Mouse (Mus musculus) layer of hippocampus, adult 9-11 months (tissue): Measurements from ENCODE around the gene Smarcd3.

Source experiments
- DNase-seq: peaks from one replicate; pipeline ENCODE4 v3.0.0; 2022

The Smarcd3 gene

GRCm38 (mm10) chr5:24620116-24620515 is 4.1 kb downstream of the Smarcd3 start:
- DNase-seq = no peak

GRCm38 (mm10) chr5:24618921-24619320 is 5.3 kb downstream of the Smarcd3 start:
- DNase-seq = no peak

- DNase-seq = no peak
These were observed 9.1 kb downstream of the Smarcd3 start for GRCm38 (mm10) chr5:24615097-24615496.

DNA sequence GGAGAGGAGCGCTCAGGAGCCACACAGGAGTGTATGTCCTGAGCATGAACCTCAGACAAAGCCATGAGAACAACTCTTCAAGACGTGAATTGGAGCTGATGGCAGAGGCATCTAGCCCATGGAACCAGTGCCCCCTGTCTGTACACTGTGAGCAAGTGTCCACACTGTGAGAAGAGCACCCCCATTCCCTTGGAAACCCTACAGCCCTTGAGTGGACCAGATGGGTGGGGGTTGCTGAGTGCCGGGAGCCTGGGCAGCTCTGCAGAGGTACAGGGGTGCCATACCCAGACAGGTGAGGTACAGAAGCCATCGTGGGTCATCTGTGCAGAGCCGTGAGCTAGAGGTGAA is 11.9 kb downstream of the Smarcd3 start:
- DNase-seq = no peak

GRCm38 (mm10) chr5:24611366-24612301 is 12.6 kb downstream of the Smarcd3 start:
- no peak for DNase-seq

GRCm38 (mm10) chr5:24609388-24609787 is 14.8 kb downstream of the Smarcd3 start:
- DNase-seq = no peak

DNA sequence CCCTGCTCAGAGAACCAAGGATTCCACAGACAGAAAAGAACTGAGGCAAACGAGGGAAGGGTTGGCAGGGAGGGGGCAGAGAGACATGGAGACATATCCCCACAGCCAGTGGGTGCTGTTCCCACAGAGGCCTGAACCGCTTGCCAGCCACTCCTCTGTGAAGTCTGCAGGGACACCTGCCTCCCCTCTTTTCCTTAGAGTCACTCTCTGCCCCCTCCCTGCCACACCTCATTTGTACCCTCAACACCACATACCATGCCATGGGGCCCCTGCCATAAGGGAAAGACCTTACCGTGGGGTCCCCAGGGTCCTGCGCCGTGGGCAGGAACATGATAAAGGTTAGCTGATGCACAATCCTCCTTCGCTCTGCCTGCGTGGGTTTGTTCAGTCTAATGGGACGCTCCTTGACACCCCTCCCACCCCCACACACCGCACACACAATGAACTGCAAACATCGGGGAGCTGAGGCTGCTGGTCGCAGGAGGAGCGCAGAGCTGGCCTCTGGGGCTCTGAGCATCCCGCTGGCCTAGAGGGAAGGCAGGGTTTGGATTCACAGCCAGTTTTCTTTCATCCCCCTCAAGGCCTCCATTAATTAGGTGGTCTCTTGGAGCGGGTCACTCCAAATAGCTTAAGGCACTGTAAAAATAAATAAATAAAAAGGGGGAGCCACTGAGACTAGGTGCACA is 18.1 kb downstream of the Smarcd3 start:
- DNase-seq = no peak

GRCm38 (mm10) chr5:24605321-24605979 is 18.8 kb downstream of the Smarcd3 start:
- no peak for DNase-seq

- DNase-seq = peak; percentile 81
These were observed 19.5 kb downstream of the Smarcd3 start for GRCm38 (mm10) chr5:24604656-24605100.

DNA sequence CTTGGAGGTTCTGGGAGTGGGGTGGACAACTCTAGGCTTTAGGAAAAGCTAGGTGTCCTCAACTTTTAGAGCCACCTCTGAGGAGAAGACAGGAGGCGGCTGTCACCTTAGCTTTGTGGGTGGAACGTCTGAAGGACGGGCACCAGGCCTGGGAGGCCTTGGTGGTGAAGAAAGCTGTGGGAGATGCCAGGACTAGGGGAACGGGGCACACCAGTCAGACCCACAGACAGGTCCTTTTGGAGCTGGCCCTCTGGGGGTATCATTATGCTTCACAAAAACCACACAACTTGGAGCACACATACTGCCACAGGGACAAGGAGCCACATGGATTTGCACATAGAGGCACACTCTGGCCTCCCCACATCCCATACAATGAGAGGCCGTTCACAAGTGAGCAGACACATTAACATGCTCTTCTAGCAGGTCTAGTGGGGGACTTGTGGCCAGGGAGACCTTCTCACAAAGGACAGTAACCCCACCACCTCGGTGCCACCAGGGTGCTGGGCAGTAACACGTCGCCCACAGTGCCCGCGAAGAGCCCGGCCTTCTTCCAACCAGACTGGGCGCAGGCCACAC is 20.0 kb downstream of the Smarcd3 start:
- DNase-seq = no peak

DNA sequence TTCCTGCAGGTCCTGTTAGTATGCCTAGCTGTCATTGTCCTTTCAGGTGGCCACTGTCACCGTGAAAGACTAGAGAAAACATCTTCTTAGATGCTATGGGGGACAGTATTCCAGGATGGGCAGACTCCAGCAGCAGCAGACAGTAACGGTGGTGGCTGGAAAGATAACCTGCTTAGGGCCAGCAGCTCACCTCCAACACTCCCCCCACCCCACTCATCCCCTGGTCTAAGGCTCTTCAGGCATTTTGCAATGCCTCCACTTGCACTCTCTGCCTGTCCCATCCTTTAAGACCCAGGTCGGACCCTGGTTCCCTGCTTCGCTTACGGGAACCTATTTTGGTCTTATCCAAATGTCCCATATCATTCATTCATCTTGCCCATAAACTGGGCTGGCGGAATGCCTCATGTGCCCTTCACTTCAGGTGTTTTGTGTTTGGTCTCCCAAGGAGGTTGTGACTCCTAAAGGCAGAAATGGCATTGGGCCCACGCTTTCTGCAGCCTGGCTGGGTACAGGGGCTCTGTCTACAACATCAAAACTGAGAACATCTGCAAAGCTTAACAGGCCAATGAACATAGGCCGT is 20.7 kb downstream of the Smarcd3 start:
- no peak for DNase-seq

DNA sequence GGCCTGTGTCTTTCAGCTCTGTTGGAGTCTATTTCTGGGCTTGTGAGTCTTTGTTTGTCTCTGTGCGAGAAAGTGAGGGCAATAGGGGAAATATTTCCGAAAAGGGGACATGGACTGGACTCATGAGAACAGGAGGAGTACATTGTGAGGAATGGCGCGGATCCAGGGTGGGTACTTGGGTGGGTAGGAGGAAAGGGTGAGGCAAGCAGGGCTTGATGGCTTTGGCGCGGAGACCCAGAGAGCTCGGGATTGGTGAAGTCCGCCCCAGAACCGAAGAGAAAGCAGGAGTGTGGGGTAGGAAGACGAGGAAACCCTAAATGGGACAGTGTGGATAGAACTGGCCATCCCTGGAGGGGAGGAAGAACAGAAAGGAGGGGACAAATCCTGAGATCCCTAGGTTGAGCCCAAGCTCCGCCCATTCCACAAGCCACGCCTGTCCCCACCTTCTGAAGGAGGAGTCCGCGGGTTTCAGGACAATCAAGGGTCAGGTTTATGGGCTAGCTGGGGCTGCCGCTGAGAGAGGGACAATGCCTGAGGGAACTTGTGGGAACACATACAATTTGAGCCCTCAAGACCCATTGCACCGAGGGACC is 21.4 kb downstream of the Smarcd3 start:
- DNase-seq = no peak

DNA sequence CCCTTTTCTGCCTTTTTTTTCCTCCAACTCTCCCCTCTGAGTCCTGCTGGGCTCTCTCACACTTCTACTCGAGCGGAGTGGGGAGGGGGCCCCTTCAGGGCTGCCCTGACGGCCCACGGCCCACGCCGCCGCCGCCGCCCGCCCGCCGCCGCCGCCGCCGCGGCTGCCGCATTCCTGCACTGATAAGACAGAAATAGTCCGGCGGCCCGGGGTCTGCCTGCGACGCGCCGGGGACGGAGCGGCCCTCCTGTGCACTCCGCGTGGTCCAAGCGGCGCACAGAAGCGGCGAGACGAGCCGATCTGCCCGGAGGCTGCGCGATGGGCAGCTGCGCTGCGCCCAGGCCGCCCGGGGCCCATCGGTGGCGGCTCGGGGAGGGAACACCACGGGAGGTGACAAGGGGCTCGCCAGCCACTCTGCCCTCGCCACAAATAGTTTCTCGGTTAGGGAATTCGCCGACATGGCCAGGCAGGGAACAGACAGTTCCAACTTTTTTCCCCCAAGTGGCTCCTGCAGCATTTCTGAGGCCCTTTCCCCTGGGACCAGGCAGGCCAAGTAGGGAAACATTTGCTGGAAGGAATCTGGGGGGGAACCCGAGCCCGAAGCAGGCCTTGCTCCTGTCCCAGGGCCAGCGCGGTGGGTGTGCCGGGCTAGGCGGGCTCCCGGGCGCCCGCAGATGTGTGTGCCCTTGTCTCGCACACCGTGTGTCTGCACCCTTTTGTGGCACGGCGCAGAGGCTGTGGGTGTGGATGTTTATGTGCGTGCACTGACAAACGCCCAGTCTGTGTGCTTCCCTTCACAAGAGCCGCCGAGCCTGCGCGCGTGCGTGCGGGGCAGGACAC is 22.1 kb downstream of the Smarcd3 start:
- no peak for DNase-seq

DNA sequence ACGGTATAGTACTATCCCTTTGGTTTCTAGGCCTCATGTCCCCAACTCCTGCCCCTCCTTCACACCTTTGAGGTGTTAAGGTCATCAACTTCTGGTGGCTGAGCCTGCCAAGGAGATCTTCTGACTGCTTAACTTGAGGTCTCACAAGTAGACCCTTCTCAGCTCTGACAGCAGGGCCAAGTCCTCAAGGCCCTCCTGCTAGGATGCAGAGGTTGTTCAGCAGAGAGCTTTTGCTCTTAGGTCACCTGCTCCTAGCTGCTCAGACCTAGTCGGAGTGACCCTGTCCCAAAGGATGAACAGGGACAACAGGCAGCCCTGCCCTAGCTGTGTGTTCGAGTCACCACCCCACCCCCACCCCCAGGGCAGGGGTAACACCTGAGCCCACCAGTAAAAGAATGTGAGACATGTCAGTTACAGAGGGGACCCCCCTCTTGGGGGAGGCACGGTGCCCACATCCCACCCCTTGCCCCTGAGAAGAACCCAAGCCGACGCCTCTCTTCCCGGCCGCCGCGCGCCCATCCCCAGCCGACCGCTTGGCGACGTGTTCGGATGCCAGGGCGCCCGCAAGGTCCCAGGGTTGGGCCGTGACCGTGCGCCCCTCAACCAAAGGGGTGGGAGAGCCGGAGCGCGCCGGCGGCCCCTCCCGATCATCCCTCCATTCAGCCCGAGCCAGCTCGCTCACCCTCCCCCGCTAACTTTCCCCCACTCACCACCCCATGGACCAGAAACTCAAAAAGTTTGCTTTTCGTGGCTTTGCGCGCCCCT is 23.0 kb downstream of the Smarcd3 start:
- no peak for DNase-seq

DNA sequence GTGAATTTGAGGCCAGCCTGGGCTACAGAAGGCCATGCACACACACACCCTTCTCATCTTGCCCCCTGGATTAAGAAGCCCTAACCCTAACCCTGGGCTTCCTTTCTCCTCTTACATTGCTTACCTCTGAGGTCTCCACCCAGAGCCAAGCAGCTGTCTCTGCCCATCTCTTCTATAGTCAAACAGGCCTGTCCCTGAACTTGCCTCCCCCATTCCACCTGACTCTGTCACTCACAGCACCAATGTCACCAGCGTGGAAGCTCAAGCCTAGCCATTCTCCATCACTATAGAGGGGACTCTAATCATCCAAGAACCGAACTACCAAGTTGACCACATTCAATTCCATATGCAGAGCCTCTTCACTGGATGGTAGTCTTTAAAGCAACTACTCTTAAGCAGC is 24.0 kb downstream of the Smarcd3 start:
- DNase-seq = no peak

- no peak for DNase-seq
These were observed 25.1 kb downstream of the Smarcd3 start for GRCm38 (mm10) chr5:24599137-24599536.

GRCm38 (mm10) chr5:24598570-24599006 is 25.6 kb downstream of the Smarcd3 start:
- DNase-seq = no peak

DNA sequence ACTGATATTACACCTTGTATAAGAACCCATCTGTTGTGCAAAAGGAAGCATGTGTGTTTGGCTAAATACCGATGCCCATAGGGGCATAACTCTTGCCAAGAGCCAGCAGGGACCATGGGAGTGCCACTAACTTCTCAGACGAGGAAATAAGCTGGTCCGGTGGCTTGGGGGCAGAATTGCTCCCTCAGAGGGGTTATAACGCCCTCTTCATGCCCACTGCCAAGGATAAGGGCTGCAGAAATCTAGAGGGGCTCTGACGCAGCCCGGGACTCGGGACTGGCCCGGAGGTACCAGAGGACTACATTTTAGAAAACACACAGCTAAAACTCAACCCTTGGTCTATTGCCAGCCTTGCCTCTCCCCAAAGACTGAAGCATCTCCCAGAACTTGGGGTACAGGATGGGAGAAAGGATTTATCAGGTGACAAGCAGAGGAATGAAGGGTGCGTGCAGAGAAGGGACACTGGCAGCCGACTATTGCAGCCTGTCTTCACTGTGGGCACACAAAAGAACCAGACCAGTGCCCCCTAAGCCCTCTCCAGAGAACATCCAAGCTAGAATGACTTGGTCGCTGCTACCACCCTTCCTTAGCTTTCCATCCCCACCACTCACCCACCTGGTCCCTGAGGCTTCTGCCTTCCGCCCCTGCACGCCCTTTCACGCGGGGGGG is 26.2 kb downstream of the Smarcd3 start:
- DNase-seq = no peak

DNA sequence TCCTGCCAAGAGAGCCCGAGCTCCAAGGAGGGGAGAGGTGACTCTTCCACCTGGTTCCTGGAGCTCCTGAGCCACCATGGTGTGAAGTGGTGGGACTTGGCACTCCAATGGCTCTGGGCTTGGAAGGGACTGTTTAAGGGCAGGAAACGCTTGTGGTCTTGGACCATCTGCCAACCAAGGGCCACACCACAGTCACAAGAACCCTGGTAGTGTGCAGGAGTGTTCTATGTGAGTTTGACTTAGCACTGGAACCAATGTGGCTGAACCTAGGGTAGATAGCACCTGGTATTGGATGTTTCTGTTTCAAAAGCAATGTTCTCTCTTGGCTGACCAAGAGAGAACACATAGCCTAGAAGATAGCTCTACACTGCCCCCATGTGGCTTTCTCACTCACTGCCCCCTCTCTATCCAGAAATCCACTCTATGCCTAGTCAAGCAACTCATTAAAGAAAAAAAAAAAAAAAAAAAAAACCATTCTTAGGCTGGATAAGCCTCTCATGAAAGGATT is 26.9 kb downstream of the Smarcd3 start:
- DNase-seq = peak; percentile 84
